Mouse (Mus musculus): Measurements from ENCODE around the gene Galnt16.

- TF ChIP-seq CTCF (IDR thresholded peaks at IDR 0.05; ENCODE audit: borderline replicate concordance, insufficient read depth, low read depth, low read length) (no peak), POLR2A (IDR thresholded peaks at IDR 0.05; ENCODE audit: borderline replicate concordance, insufficient read depth, low read length) (no peak)
Observed at GRCm38 (mm10) chr12:80612113-80612791, 94.2 kb downstream of the Galnt16 start.
